Mouse (Mus musculus) G1E (cell line): ENCODE measurements around the gene Rnps1.

Experiments
- CTCF ChIP-seq: IDR thresholded peaks from 2 replicates; pipeline ENCODE4 v1.5.1; 2012; ENCODE audit warnings: low read depth, low read length, inconsistent platforms, mixed read lengths
- GATA1 ChIP-seq: IDR thresholded peaks from 2 replicates; pipeline ENCODE4 v1.6.1; 2012; ENCODE audit warnings: borderline replicate concordance, low read length, inconsistent platforms, mixed read lengths
- TAL1 ChIP-seq: conservative IDR thresholded peaks from 2 replicates; pipeline ENCODE4 v1.6.1; 2012; ENCODE audit warnings: low read depth, low read length, inconsistent platforms, mixed read lengths

- TF ChIP-seq CTCF (no peak), GATA1 (no peak), TAL1 (no peak)
Observed at GRCm38 (mm10) chr17:24468636-24469246, 54.4 kb downstream of the Rnps1 start.
